Mouse (Mus musculus) bone marrow, adult 2 months (tissue): ENCODE measurements around the gene Dynlrb2. TPM values are rescaled to one million over a fixed set of nuclear protein-coding genes. Genes with fewer than 3 reads are reported as not detected.

Experiments used
- H3K27ac ChIP-seq: fragments of 200-500 bp; 2 replicates; pipeline ENCODE4 v1.5.1; 2012; ENCODE audit warnings: low read depth, mild to moderate bottlenecking, control low read depth, inconsistent platforms, low read length; ENCODE audit not compliant: control insufficient read depth, poor library complexity, insufficient read depth
- H3K4me1 ChIP-seq: fragments of 200-500 bp; 2 replicates; pipeline ENCODE4 v1.6.1; 2011; ENCODE audit warnings: low read length; ENCODE audit not compliant: control insufficient read depth, insufficient read depth
- H3K4me3 ChIP-seq: fragments of 200-500 bp; replicated peaks from 2 replicates; pipeline ENCODE3; 2011; ENCODE audit warnings: mild to moderate bottlenecking, low read depth, low read length, control low read depth; ENCODE audit not compliant: control insufficient read depth
- CTCF ChIP-seq: fragments of 200-500 bp; IDR thresholded peaks from 2 replicates; pipeline ENCODE4 v1.5.1; 2011; ENCODE audit warnings: low read length, control low read depth; ENCODE audit not compliant: control insufficient read depth, insufficient read depth
- POLR2A ChIP-seq: fragments of 200-500 bp; IDR thresholded peaks from 2 replicates; pipeline ENCODE4 v1.6.1; 2011; ENCODE audit warnings: low read depth, mild to moderate bottlenecking, control low read depth, low read length, borderline replicate concordance; ENCODE audit not compliant: control insufficient read depth
- WGBS: fragments of 180-500 bp; shearing (Covaris S2); methylation state at CpG from one replicate; pipeline ENCODE4 v1.1.7; 2018; 5-methylcytosine and 5-hydroxymethylcytosine counted together
- polyA plus RNA-seq: library from polyadenylated mRNA; stranded (reverse); fragments of >200 nt; gene quantifications from 2 replicates; pipeline ENCODE4 v1.2.4, GENCODE M21; 2011; ENCODE audit warnings: low replicate concordance; ENCODE audit not compliant: missing spikeins, insufficient read depth, insufficient read length

The Dynlrb2 gene
- not detected in 2 replicates for polyA plus RNA-seq

GRCm38 (mm10) chr8:116504477-116505120, at the start of gene Dynlrb2:
Gene Dynlrb2 (plus strand): TSS chr8:116504974.
- 6% methylated on average over 19 of the region's 19 CpGs for WGBS
- Histone ChIP-seq H3K27ac (no peak within 1 kb of the TSS), H3K4me3 (peak within 1 kb of the TSS; percentile 55)

GRCm38 (mm10) chr8:116458569-116458968, 46.2 kb upstream of the Dynlrb2 start:
- Histone ChIP-seq H3K27ac (no peak overlapping the region), H3K4me3 (no peak overlapping the region), H3K4me1 (no peaks in the 10 kb centered on the region)
- 73% methylated on average over 11 of the region's 11 CpGs for WGBS
- no peak for TF ChIP-seq CTCF
- no peak for TF ChIP-seq POLR2A

More at GRCm38 (mm10) chr8:116504477-116505120, at the start of gene Dynlrb2:
- TF ChIP-seq CTCF: no peak
- TF ChIP-seq POLR2A: peak; percentile 43; the same call in 1 of the 2 replicates
- H3K4me1 ChIP-seq: no peaks in the 10 kb centered on the region; the same call in 1 of the 2 replicates

GRCm38 (mm10) chr8:116461472-116461871, 43.3 kb upstream of the Dynlrb2 start:
- 55% methylated on average over 4 of the region's 4 CpGs for WGBS
- no peak for TF ChIP-seq CTCF
- no peak for TF ChIP-seq POLR2A
- Histone ChIP-seq H3K4me3 (no peak overlapping the region), H3K4me1 (no peaks in the 10 kb centered on the region), H3K27ac (no peak overlapping the region)

- Histone ChIP-seq H3K4me3 (no peak overlapping the region), H3K4me1 (no peaks in the 10 kb centered on the region), H3K27ac (no peak overlapping the region)
- 82% methylated on average over 7 of the region's 7 CpGs for WGBS
- no peak for TF ChIP-seq POLR2A
- TF ChIP-seq CTCF: no peak
Measured at GRCm38 (mm10) chr8:116466586-116466985, 38.2 kb upstream of the Dynlrb2 start.

- H3K4me3 ChIP-seq: no peak overlapping the region
- no peak for TF ChIP-seq POLR2A
- no peak for TF ChIP-seq CTCF
- H3K4me1 ChIP-seq: no peaks in the 10 kb centered on the region
- WGBS: 31% methylated on average over 1 of the region's 1 CpGs
- no peak overlapping the region for H3K27ac ChIP-seq
Measured at GRCm38 (mm10) chr8:116467027-116467426, 37.7 kb upstream of the Dynlrb2 start.

- no peak for TF ChIP-seq CTCF
- TF ChIP-seq POLR2A: no peak
- 6% methylated on average over 9 of the region's 9 CpGs for WGBS
- no peak overlapping the region for H3K27ac ChIP-seq
Measured at GRCm38 (mm10) chr8:116477941-116478340, 26.8 kb upstream of the Dynlrb2 start.

GRCm38 (mm10) chr8:116478681-116479080, 26.1 kb upstream of the Dynlrb2 start:
- H3K4me1 ChIP-seq: peaks cover 2% of the 10 kb centered on the region; the same call in 1 of the 2 replicates
- no peak overlapping the region for H3K4me3 ChIP-seq
- TF ChIP-seq CTCF (peak; percentile 33; the same call in 1 of the 2 replicates), POLR2A (no peak)
- H3K27ac ChIP-seq: no peak overlapping the region

More at GRCm38 (mm10) chr8:116477941-116478340, 26.8 kb upstream of the Dynlrb2 start:
- peaks cover 2% of the 10 kb centered on the region; the same call in 1 of the 2 replicates for H3K4me1 ChIP-seq
- H3K4me3 ChIP-seq: no peak overlapping the region

- Histone ChIP-seq H3K4me3 (no peak overlapping the region), H3K4me1 (peaks cover 2% of the 10 kb centered on the region; the same call in 1 of the 2 replicates), H3K27ac (no peak overlapping the region)
- TF ChIP-seq POLR2A (no peak), CTCF (peak; percentile 76)
- WGBS: 16% methylated on average over 7 of the region's 7 CpGs
Measured at GRCm38 (mm10) chr8:116480894-116481293, 23.9 kb upstream of the Dynlrb2 start.
